Mouse (Mus musculus): ENCODE results near the gene Slc25a4.

- TF ChIP-seq CTCF (IDR thresholded peaks at IDR 0.05; ENCODE audit: borderline replicate concordance, insufficient read depth, low read length) (no peak), POLR2A (IDR thresholded peaks at IDR 0.05; ENCODE audit: low read depth, low read length) (no peak)
These were observed 47.3 kb downstream of the Slc25a4 start for GRCm38 (mm10) chr8:46163870-46164190.

Measured in embryonic fibroblast, embryonic 13.5 days (primary cell).